Mouse (Mus musculus) limb, embryonic 11.5 days (tissue): ENCODE measurements at regions not wholly inside any gene's neighbourhood (a gene's known extent, or its start where the extent isn't known, plus 50 kb on each side); places are given as distances from the start of the nearest gene placed in this dataset. TPM values are rescaled to one million over a fixed set of nuclear protein-coding genes. Genes with fewer than 3 reads are reported as not detected.

ENCODE experiments used
- microRNA-seq: library from miRNA; unstranded; fragments of <30 nt; microRNA quantifications from one replicate; pipeline ENCODE4, GENCODE M21; 2016

Small RNA genes lying in the stretch of these regions (microRNA-seq; reads per million reads assigned to microRNA genes)
- gene Gm44358 = not detected
